Mouse (Mus musculus) intestine, postnatal 0 days (tissue): ENCODE results near the gene Kdm6b. TPM values are rescaled to one million over a fixed set of nuclear protein-coding genes. Genes with fewer than 3 reads are reported as not detected.

Experiments
- ATAC-seq: fragments of 200-750 bp; cut with Nextera tagmentation; 2 replicates; pipeline ENCODE4 v1.8.0; 2017; ENCODE audit warnings: mild to moderate bottlenecking, moderate TSS enrichment, moderate library complexity
- H3K27ac ChIP-seq: fragments of 300-500 bp; sonication (generic); 2 replicates; pipeline ENCODE4 v1.5.1; 2014; ENCODE audit warnings: mild to moderate bottlenecking, low read depth, low read length, moderate library complexity
- H3K27me3 ChIP-seq: fragments of 300-500 bp; sonication (generic); replicated peaks from 2 replicates; pipeline ENCODE4 v1.6.1; 2014; ENCODE audit warnings: low read length, mixed read lengths; ENCODE audit not compliant: control insufficient read depth, insufficient read depth
- H3K36me3 ChIP-seq: fragments of 300-500 bp; sonication (generic); 2 replicates; pipeline ENCODE4 v1.6.1; 2014; ENCODE audit warnings: mild to moderate bottlenecking, moderate library complexity; ENCODE audit not compliant: control insufficient read depth, insufficient read depth
- H3K4me1 ChIP-seq: fragments of 300-500 bp; sonication (generic); replicated peaks from 2 replicates; pipeline ENCODE4 v1.6.1; 2014; ENCODE audit warnings: antibody characterized with exemption, low read length, mixed read lengths; ENCODE audit not compliant: control insufficient read depth, insufficient read depth
- H3K4me2 ChIP-seq: fragments of 300-500 bp; sonication (generic); replicated peaks from 2 replicates; pipeline ENCODE4 v1.6.1; 2014; ENCODE audit warnings: low read depth, mild to moderate bottlenecking, moderate library complexity
- H3K4me3 ChIP-seq: fragments of 300-500 bp; sonication (generic); 2 replicates; pipeline ENCODE4 v1.5.1; 2014; ENCODE audit warnings: low read depth, low read length
- H3K9ac ChIP-seq: fragments of 300-500 bp; sonication (generic); 2 replicates; pipeline ENCODE4 v1.6.1; 2014; ENCODE audit warnings: mild to moderate bottlenecking, low read depth, low read length
- H3K9me3 ChIP-seq: fragments of 300-500 bp; sonication (generic); 2 replicates; pipeline ENCODE4 v1.6.1; 2016; ENCODE audit warnings: mixed run types; ENCODE audit not compliant: control insufficient read depth
- CTCF ChIP-seq: sonication (generic); IDR thresholded peaks from 2 replicates; pipeline ENCODE4 v1.5.1; 2016; ENCODE audit warnings: low read depth, mild to moderate bottlenecking, control low read depth, antibody characterized with exemption, moderate library complexity
- WGBS: fragments of 180-500 bp; shearing (Covaris S2); extraction: QIAGEN DNeasy Blood & Tissue Kit; methylation state at CpG from one replicate; pipeline ENCODE4 v1.1.7; 2014; 5-methylcytosine and 5-hydroxymethylcytosine counted together
- polyA plus RNA-seq: library from polyadenylated mRNA; unstranded; fragments of >200 nt; fragmentation: Nextera tagmentation; extraction: Ambion mirVana; gene quantifications from 2 replicates; pipeline ENCODE4 v1.2.1, GENCODE M21; 2015

Gene Kdm6b
- polyA plus RNA-seq, 1 experiment from 2014 or later, result 18.2 TPM

DNA sequence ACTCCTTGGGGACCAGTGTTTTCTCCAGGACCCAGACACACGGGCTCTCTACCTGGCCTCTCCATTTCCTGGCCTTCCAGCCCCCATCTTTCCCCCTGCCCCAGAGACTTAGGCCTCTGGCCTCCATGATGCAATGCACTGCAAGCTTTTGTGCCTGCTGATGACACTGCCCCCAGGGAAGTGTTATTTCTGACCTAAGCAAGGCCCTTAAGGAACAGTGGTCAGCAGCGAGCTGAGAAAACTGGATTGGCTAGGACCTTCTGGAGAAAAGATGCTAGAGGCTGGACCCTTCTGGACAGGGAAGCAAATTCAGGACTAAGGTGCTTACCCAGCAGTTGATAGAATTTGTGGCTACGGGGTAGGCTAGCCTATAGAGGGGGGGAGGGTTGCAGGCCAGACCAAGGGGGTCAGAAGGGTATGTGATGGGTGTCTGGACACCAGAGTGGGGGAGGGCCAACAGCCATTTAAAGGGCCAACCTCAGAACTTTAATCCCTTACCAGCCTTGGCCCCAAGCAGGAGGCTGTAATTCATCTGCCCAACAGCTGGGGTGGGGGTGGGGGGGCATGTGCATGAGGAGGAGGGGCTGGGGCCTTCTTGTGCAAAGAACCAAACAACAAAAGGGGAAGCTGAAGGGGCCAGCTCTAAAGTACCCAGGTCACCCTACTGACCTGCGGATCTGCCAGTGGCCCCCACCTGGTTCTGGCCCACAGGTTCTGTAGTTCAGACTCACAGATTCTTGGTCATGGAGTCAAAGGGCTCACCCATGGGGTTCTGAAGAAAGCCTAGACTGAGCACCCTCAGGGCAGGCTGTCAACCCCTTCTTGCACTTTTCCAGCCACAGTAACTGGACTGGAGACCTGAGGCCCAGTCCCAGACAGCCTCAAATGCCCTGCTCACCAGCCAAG lies 1.2 kb upstream of the Kdm6b start:
- peak overlapping the region; percentile 47 for H3K4me3 ChIP-seq
- peak overlapping the region; percentile 86 for H3K4me2 ChIP-seq
- 24% methylated on average over 4 of the region's 4 CpGs for WGBS
- peak overlapping the region; percentile 60 for H3K9ac ChIP-seq
- no peak for TF ChIP-seq CTCF
- no peaks in the 10 kb centered on the region for H3K27me3 ChIP-seq
- peak overlapping the region; percentile 93 for H3K27ac ChIP-seq
- ATAC-seq, result no peak
- no peaks in the 10 kb centered on the region for H3K9me3 ChIP-seq
- no peaks in the 10 kb centered on the region; the same call in 1 of the 2 replicates for H3K36me3 ChIP-seq
- H3K4me1 ChIP-seq, result peaks cover 16% of the 10 kb centered on the region

DNA sequence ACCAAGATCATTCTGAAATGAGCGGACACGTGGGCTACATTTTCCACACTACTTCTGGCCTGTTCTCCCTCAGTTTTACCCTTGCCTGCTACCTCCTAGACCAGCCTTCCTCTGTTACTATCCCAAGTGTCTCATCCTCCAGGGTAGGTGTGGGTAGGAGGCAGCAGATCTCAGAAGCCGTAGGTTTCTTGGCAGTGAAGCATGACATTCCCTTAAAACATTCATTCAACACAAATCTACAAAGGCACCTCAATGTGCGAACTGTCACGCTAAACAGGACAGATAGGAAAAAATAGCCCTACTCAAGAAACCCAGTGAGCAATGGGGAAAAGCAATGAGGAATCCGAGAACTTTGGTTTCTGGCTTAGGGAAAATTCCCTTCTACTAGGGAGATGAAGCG lies 927 bp downstream of the Kdm6b start:
- H3K9ac ChIP-seq, result no peak overlapping the region
- peaks cover 5% of the 10 kb centered on the region for H3K36me3 ChIP-seq
- no peak overlapping the region for H3K4me3 ChIP-seq
- no peak overlapping the region; the same call in 1 of the 2 replicates for H3K4me2 ChIP-seq
- H3K4me1 ChIP-seq, result peaks cover 16% of the 10 kb centered on the region
- no peaks in the 10 kb centered on the region for H3K9me3 ChIP-seq
- WGBS, result 56% methylated on average over 7 of the region's 7 CpGs
- no peak for ATAC-seq
- H3K27me3 ChIP-seq, result no peaks in the 10 kb centered on the region
- H3K27ac ChIP-seq, result peak overlapping the region; percentile 98
- no peak for TF ChIP-seq CTCF

DNA sequence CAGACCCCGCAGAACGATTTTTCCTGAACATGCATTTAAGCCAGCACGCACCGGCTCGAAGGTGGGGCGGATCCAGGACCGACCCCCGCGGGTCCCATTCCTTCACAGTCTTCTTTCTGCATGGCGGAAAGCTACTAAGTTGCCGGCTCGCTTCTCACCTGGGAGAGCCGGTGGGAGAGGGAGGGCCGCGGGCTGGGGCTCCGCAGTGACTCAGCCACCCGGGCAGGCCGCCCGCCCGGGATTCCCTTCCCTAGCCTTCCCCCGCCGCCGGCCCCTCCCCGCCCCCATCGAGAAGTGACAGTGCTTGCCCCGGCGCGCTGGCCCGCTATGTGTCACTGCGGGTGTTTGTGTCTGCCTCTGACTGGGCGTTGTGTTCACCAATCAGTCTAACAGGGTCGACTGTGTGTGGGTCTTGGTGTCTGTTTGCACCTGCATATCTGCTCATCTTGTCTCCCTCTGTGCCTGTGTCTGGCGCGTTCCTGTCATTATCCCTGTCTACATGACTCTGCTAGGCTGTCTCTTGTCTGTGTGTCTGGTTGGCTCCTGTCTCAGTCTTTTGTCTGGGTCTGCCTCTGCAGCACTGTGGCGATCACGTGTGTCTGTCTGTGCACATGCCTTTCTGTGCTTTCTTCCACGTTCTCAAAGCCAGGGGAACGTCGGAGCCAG lies 1.8 kb downstream of the Kdm6b start:
- WGBS, result under 1% methylated on average over 38 of the region's 39 CpGs
- ATAC-seq, result peak; percentile 39
- Histone ChIP-seq H3K4me3 (peak overlapping the region; percentile 80), H3K4me1 (peaks cover 13% of the 10 kb centered on the region), H3K27ac (peak overlapping the region; percentile 98), H3K36me3 (peaks cover 14% of the 10 kb centered on the region), H3K9ac (peak overlapping the region; percentile 90), H3K4me2 (peak overlapping the region; percentile 78), H3K9me3 (no peaks in the 10 kb centered on the region), H3K27me3 (no peaks in the 10 kb centered on the region)
- no peak; the same call in 1 of the 2 replicates for TF ChIP-seq CTCF

DNA sequence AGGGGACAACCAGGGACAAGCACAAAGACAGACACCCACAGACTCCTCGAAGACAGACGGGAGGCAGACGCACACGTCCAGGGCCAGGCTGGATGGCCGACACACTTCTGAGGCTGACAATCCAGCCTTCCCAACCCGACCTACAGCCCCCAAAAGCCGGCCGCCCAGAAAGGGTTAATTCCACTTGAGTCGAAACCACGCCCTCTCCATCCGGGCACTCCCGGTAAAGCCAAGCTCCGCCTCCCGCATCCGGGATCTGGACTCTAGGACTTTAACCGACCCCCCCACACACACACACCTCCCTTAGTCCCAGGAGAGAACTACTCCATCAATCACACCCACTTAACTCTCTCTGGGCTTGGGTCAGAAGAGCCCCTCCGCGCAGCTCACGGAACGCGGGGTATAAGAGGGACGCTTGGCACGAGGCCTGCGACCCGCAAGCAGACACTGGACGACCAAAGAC lies 2.4 kb downstream of the Kdm6b start:
- peak overlapping the region; percentile 80 for H3K4me3 ChIP-seq
- peaks cover 11% of the 10 kb centered on the region for H3K4me1 ChIP-seq
- peaks cover 19% of the 10 kb centered on the region for H3K36me3 ChIP-seq
- H3K27ac ChIP-seq, result peak overlapping the region; percentile 98
- peak overlapping the region; percentile 78 for H3K4me2 ChIP-seq
- no peaks in the 10 kb centered on the region for H3K9me3 ChIP-seq
- no peak for TF ChIP-seq CTCF
- under 1% methylated on average over 26 of the region's 26 CpGs for WGBS
- ATAC-seq, result peak; percentile 64
- peak overlapping the region; percentile 90 for H3K9ac ChIP-seq
- no peaks in the 10 kb centered on the region for H3K27me3 ChIP-seq

DNA sequence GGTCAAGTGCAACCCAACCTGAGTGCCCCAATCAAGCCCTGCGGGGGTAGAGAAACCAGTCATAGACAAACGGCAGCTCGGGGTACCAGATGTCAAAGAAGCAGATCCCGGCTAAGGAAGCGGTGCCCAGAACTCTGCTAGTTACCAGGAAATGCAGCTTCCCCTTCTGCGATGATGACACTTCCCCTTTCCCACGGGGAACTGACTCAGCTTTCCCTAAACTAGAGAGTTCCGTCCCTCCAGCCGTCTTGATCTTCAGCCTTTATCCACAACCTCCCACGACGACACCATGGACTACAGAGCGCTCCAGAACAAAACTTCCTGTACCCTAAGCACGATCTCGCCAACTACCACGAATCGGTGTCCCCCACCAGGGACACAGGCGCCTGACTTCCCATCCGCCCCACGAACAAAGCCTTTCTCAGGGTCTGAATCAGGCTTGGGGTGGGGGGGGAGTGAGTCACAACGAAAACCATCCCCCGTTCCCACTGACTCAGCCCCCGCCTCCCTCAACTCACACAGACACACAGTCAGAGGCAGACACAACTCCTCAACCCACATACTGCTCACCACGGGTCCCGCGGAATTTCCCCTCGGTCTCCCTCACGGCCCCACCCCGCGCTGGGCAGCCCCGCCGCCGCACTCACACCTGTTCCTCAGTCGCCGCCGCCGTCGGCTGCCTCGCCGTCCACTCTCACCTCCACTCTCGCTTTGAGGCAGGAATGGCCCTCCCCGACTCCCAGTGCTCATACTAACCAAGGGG lies 3.0 kb downstream of the Kdm6b start:
- H3K27me3 ChIP-seq, result no peaks in the 10 kb centered on the region
- peaks cover 25% of the 10 kb centered on the region for H3K36me3 ChIP-seq
- H3K4me1 ChIP-seq, result peaks cover 11% of the 10 kb centered on the region
- 0% methylated on average over 41 of the region's 41 CpGs for WGBS
- peak overlapping the region; percentile 98 for H3K27ac ChIP-seq
- H3K9me3 ChIP-seq, result no peaks in the 10 kb centered on the region
- H3K4me3 ChIP-seq, result peak overlapping the region; percentile 80
- TF ChIP-seq CTCF, result no peak
- peak overlapping the region; percentile 78 for H3K4me2 ChIP-seq
- peak overlapping the region; percentile 90 for H3K9ac ChIP-seq
- ATAC-seq, result peak; percentile 12

DNA sequence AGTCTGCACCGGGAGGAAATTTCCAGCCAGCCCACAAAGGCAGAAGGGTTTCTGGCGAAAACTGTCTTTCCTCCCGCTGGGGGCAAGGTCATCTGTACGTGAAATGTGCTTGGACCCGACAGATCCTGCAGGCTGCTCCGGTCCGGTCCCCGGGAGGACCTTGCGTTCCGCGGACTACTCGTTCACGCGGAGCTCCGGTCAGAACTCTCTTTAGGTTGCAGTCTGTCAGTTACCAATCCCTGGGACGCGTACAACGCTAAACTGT lies 3.5 kb downstream of the Kdm6b start:
- Histone ChIP-seq H3K27me3 (no peaks in the 10 kb centered on the region), H3K9me3 (no peaks in the 10 kb centered on the region), H3K9ac (peak overlapping the region; percentile 90), H3K36me3 (peaks cover 30% of the 10 kb centered on the region), H3K4me1 (peaks cover 9% of the 10 kb centered on the region), H3K4me3 (peak overlapping the region; percentile 80), H3K4me2 (peak overlapping the region; percentile 78), H3K27ac (peak overlapping the region; percentile 98)
- WGBS, result under 1% methylated on average over 18 of the region's 18 CpGs
- no peak for TF ChIP-seq CTCF
- no peak for ATAC-seq
